Mouse (Mus musculus): Measurements from ENCODE around the gene Gale.

Gene Gale

DNA sequence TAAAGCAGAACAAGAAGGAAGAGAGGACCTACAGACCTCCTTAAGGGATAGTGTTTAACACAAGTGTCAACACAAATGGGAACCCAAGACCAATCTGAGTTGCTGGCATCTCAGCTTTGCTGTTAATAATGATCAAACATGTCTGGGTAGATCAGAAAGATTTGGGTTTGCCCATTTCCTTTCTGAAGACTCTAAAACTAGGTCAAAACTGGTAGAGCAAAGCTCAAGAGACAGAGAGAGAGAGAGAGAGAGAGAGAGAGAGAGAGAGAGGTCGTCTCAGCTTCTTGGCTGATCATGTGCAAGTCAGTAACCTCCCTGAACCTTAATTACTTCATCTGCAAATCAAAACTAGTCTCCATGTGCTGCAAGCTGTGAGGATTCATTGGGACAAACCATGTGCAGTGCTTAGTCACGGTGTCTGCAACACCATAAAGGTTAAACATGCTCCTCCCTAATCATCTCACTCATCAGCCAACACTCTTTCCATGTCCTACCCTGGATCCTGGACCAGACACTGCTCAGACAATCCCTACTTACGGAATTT is 52.6 kb downstream of the Gale start:
- DNase-seq (ENCODE audit: low spot score in 2 of 2), result no peak
